Mouse (Mus musculus): ENCODE measurements at regions not wholly inside any gene's neighbourhood (a gene's known extent, or its start where the extent isn't known, plus 50 kb on each side); places are given as distances from the start of the nearest gene placed in this dataset.

DNA sequence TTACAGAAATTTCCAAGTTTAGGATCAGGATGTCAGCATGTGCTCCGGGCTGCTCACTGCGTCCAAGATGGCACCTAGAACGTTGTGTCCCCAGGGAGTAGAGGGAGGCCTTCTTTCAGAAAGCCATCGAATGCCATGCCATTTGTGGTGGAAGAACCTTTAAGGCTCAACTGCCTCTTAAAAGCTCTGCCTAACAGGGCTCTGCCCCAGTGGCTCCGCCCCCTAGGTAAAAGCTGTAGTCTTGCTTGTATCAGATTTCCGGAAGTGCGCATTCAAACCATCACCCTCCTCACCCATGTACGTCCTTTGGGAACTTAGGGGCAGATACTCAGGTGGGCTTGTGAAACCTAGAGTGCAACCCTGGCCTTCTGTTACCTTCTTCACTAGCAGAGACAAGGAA is 54.0 kb upstream of the Psmd7 start:
- no peak for DNase-seq

- no peak for DNase-seq
Measured at GRCm38 (mm10) chr8:107647936-107648335, 59.7 kb upstream of the Psmd7 start.

GRCm38 (mm10) chr8:107650306-107650705 is 62.0 kb upstream of the Psmd7 start:
- DNase-seq: no peak

DNA sequence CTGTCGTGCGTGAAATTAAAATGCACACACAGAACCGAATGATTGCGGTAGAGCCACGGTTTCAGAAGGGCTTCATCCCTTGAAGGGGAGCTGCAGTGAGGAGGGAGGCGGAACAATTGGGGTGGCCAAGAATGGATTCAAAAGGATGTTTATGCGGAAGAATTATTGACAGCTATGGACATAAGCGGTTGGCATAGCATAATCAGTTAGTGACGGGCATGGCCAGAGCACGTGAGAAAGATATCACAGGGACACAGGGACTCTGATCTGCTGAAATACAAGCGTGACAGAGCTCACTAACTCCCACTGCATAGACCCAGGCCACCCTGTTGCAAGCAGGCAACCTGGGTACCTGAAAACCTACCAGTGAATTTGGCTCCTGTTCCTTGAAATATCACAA is 63.2 kb upstream of the Psmd7 start:
- no peak for DNase-seq

GRCm38 (mm10) chr8:107652226-107652625 is 64.0 kb upstream of the Psmd7 start:
- DNase-seq: no peak

DNA sequence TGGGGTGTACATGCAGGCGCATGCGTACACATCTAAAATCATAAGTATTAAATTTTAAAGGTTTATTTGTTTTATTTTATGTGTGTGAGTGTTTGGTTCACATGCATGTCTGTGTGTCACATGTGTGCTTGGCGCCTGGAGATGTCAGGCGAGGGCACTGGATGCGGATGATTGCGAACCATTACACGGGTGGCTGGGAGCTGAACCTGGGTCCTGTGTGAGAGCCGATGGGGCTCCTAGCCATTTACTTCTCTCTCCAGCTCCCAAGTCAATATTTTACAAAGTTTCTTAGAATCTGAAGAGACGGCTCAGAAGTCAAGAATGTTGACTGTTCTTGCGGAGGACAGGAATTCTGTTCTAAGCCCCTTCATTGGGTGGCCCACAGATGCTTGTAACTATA is 65.4 kb upstream of the Psmd7 start:
- DNase-seq: no peak

- no peak for DNase-seq
Measured at GRCm38 (mm10) chr8:107656622-107657021, 68.4 kb upstream of the Psmd7 start.

DNA sequence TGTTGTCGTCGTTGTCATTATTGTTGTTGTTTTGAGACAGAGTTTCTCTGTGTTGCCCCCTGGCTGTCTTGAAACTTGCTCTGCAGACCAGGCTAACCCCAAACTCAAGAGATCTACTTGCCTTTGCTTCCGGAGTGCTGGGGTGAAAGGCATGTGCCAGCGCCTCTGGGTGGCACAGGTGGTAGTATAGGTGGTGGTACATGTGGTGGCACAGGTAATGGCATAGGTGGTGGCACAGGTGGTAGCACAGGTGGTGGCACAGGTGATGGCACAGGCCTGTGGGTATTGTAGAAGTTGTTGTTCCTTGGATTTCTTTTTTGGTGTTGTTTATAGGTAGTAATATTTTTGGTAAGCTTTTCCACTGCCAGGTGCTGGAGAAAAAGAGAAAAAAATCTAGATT is 69.5 kb upstream of the Psmd7 start:
- no peak for DNase-seq

DNA sequence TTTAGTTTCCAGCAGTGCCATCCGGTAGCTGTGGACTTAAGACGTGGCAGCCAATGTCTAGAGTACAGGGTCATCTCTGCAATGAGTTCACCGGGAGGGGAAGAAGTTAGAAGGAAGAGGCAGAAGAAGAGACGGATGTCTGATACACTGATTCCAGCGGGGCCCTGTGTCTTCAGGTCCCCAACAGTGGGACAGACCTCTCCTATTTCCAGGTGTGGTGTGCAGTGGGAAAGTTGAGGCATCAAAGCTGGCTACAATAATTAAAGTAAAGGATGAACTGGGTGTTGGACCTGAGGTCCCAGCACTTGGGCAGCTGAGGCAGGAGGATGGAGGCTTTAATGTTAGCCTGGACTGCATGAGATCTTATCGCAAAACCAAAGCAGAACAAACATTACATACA is 70.1 kb upstream of the Psmd7 start:
- no peak for DNase-seq

DNA sequence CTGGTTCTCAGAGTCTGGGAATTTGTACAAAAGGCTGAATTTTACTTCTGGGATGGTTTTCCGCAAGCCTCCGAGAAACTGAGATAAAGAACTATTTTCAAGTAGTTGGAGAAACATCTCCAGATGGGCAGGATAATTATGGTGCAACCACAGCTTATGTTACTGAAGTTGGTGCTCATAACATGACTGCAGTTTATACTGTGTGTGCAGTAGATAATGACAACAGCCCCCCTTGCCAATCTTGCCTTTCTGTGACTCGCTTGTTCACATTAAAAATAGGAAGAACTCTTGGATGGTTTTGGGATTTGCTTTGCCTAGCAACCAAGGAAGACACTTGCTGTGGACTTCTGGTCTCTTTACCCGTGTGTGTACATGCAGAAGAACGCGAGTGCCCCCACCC is 72.4 kb upstream of the Psmd7 start:
- DNase-seq: no peak

GRCm38 (mm10) chr8:107669608-107670007 is 81.3 kb upstream of the Psmd7 start:
- no peak for DNase-seq

DNA sequence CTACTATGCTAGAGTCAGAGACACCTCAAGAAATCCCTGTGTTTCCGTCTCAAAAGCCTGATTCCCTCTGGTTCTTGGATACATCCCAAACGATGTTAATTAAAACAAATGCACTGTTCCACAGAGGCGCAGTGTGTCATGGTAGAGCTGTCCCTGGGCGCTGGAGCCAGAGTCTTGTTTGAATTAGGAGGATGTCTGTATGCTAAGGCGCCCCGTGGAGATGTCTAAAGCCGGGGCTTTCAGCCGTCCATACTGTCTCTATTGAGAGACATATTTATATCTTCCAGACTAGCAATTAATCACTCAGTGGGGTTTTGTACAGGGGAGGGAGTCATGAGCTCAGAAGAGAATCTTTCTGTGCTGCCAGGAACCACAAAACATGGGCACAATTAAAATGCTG is 83.2 kb upstream of the Psmd7 start:
- no peak for DNase-seq

DNA sequence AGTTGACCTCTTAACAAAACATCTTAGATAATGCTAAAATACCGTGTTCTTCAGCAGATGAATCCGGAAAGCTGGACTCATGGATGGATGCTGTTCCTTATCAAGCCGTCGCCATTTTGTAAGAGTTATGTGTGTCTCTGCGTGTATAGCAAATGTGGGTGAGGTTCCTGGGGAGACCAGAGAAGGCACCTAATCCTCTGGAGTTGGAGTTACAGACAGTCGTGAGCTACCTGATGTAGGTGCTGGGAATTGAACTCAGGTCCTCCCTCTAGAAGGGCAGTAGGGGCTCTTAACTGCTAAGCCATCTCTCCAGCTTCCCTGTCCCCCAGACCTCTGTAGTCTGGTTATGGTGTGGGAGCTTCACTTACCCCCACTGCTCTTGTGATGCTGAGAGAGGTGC is 84.4 kb upstream of the Psmd7 start:
- no peak for DNase-seq

- DNase-seq: no peak
Measured at GRCm38 (mm10) chr8:107682066-107682465, 93.8 kb upstream of the Psmd7 start.

DNA sequence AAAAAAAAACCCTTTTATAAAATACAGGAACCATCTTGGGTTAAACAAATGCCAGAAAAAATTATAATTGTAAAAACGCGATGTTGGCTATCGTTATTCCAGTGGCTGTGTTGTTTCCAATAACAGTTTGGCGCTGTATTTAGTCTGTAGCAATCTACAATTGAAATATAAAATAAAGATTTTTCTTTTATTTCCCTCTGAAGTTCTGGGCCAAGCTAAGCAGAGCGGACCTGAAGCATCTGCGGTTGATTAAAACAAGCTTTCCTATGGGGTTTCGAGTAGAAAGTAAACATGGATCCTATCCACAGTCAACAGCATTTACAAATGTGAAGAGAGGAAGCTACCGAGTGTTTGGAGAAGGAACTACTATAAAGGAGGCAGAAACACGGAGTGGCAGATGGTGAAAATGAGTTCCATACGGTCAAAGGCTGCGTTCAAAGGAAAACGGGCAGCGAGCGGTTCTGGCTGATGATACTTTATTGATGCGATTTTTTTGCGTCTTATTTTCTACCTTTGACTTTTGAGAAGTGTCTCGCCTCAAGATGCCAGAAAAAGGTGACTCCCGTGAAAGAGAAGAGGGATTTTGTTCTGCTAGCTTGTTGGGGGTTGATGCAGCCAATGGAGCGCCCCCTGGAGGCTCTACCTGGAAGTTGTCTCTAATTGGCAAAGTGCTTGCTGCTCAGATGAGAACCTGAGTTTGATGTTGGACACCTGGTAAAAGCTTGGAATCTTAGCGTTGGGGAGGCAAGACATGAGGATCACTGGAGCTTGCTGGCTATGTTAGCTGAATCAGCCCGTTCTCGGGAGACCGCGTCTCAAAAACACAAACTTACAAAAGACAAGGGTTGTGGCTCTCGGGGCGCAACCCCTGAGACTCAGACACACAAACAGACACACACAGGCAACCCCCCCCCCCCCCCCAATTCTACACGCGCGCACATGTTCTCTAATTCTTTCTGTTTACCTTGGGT is 96.7 kb upstream of the Psmd7 start:
- peak; percentile 13 to 46 for DNase-seq

DNA sequence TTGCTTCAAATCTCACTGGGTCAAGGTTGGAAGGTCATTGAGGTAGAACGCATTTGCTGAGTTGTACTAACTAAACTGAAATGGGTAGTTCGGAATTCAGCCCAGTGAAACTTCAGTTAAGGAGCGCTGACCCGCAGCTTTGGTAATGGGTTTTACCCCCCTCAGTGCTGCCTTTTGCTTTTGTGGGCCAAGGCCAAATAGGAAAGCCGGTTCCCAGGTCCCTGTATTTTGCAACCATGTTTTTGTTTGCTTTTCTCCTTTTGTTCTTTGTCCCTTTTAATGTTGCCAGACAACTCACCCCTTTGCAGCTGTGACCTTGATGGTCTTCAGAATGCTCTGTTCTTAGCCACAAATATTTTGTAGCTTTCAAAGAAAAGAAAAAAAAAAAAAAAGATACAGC is 98.7 kb upstream of the Psmd7 start:
- DNase-seq: no peak

- DNase-seq: no peak
Measured at GRCm38 (mm10) chr8:107687529-107687928, 99.3 kb upstream of the Psmd7 start.

DNA sequence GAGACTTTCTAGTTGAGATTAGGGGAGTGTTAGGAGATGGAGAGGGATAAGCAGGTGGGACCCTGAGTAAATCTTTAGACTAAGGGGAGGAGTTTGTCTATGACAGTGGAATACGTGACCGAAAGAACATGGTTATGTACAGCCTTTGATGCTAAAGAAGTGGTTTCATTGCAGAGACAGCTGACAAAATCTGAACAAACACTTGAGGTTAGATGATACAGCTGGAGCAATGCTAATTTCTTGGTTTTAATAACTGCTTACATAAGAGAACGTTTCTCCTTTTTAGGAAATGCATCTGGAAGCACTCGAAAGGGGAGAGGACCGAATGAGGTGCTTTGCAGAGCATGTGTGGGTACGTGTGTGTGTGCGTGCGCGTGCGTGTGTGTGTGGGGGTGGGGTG is 100.8 kb upstream of the Psmd7 start:
- no peak for DNase-seq

DNA sequence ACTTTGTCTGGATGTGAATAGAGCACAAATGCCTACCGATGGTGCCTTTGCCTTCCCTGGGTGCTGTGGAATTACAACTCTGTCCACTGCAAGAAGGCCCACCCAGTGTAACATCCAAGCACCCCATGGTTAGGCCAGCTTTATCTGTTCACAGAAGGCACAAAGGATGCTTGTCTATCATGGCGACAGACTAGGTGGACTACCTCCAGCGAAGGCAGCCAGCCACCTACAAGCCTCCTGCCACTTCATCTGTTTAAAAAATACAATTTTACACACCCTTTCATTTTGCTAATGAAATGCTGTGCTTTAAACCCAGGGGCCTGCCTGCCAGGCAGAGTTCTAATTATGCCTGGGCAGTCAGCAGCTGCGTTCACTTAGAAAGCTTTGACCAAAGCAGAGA is 103.0 kb upstream of the Psmd7 start:
- no peak for DNase-seq

- DNase-seq: no peak
Measured at GRCm38 (mm10) chr8:107696384-107697346, 108.4 kb upstream of the Psmd7 start.

DNA sequence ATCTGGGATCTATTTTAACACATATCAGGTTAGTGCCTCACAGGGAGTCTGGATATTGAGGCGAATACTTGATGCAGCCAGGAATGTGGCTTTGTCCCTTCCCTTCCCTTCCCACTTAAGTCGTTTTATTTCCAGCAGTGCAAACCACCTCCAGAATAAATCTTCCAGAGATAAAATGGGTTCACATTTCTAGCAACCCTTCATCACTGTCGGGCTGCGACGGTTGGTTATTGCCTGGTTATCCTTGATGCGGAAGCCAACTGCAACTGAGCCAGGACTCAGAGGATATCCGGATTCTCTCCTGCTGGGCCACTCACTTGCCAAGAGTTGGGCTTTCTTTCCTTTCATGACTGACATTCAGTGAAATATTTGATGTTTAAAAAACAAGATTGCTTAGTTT is 111.0 kb upstream of the Psmd7 start:
- peak; percentile 4 to 7 for DNase-seq

DNA sequence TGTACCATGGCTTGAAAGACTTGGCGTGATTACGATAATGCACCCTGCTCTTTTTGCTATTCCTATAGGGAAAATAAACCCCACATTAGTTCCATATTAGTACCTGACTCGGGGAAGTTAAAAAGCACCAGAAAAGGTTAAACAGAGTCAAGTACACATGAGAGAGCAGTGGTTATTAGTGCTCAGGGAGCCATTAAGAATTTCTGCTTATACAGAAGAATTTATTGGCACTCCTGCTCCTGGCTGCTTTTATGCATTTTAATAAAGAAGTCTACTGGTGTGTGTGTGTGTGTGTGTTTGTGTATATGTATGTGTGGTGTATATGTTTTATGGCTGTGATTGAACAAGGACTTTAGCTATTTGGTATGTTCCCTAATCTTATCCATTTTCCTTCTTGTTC is 111.5 kb upstream of the Psmd7 start:
- DNase-seq: no peak

- no peak for DNase-seq
Measured at GRCm38 (mm10) chr8:107715901-107716300, 127.6 kb upstream of the Psmd7 start.

DNA sequence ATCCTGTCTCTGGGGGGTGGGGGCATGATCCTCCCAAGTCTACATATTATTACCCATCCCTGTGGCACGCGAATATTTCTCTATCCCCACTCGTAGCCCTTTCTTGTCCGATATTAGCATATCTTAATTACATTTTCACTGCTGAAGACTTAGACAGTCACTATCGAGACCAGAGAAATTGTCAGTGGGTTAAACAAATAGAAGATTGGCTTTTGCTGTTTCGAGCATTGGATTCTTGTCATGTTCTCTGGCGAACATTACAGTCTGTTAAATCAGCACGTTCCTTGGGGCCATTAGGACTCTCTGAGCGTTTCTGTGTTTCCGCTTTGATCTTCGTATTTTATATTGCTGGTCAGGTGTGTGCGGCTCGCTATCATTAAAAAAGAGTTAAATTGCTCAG is 129.6 kb upstream of the Psmd7 start:
- no peak for DNase-seq

Data from cerebellum, adult 18-20 months (tissue).